ENCODE assay signal across 21 mouse cellular contexts in the genomic region with DNA sequence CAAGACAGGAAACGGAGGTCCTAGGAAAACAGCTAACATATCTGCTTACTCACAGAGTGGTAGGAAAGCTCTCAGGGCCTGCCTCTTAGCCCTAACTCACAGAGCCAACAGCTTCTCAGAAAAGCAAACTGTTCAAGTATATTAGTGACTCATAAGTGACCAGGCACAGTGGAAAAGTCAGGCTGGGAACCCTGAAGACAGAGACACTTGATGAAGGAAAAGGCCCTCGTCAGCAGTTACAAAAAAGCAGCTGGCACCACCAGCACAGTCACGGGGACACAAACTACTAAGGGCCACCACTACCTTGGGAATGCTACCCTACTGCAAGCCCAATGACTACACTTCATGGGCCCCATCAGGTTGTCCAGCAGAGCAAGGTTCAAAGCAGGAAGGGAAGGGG.
DNase-seq lines count a peak whose midpoint lies in the region; ATAC-seq lines count a peak whose summit lies in the region.
"Had no signal": no experiment of that assay in that cellular context is flagged by ENCODE, and none has a peak within 500 bp of the region (broad histone marks: within the 10 kb centered on the region; RNA-seq: fewer than 3 reads in every experiment).

No protein-coding gene starts in this region.

- no peaks in the 10 kb centered on the region for H3K9me3 ChIP-seq in hindbrain, embryonic 14.5 days (ENCODE audit: control insufficient read depth, low read length)
- H3K9me3 ChIP-seq: embryonic facial prominence, embryonic 10.5 days; forebrain, embryonic 13.5 days; heart, embryonic 13.5 days; hindbrain, embryonic 13.5 days; intestine, embryonic 15.5 days had no signal

- WGBS in hindbrain, embryonic 14.5 days = 74% methylated on average over 3 of the region's 3 CpGs

- H3K9ac ChIP-seq in hindbrain, embryonic 14.5 days = no peak overlapping the region
- H3K9ac ChIP-seq: forebrain, embryonic 13.5 days; forebrain, postnatal 0 days; heart, embryonic 13.5 days; hindbrain, embryonic 13.5 days; intestine, embryonic 15.5 days had no signal

- H3K4me2 ChIP-seq in hindbrain, embryonic 14.5 days (replicated peaks) = no peak overlapping the region
- H3K4me2 ChIP-seq: forebrain, embryonic 13.5 days; heart, embryonic 13.5 days; hindbrain, embryonic 13.5 days; intestine, embryonic 15.5 days had no signal

- H3K27me3 ChIP-seq in hindbrain, embryonic 14.5 days (ENCODE audit: control insufficient read depth, insufficient read depth, low read length) = no peaks in the 10 kb centered on the region
- H3K27me3 ChIP-seq: forebrain, embryonic 13.5 days; heart, embryonic 13.5 days; hindbrain, embryonic 13.5 days; intestine, embryonic 15.5 days; Patski had no signal

- DNase-seq in adrenal gland, adult 2 months = peak; percentile 58
- no peak for DNase-seq in adrenal gland, postnatal 25 days
- peak; percentile 76 for DNase-seq in heart, adult 11 months
- DNase-seq in heart, postnatal 4 days = no peak
- DNase-seq in adrenal gland, postnatal 36 days = peak; percentile 19 to 39
- peak; percentile 14 for DNase-seq in lung, postnatal 14 days
- DNase-seq in hindbrain, embryonic 14.5 days (ENCODE audit: low spot score) = no peak
- DNase-seq in embryo, embryonic 11 days = no peak
- DNase-seq: cerebellum, adult 8-10 months; cerebellum, postnatal 25 days; forebrain, postnatal 0 days; gastrocnemius, postnatal 14 days; heart, postnatal 10 days; kidney, adult 8-10 months had no signal

- peaks cover 41% of the 10 kb centered on the region for H3K4me1 ChIP-seq in hindbrain, embryonic 14.5 days (replicated peaks; ENCODE audit: control insufficient read depth, insufficient read depth, low read length)

- no peak for ATAC-seq in hindbrain, embryonic 14.5 days (ENCODE audit: low FRiP score)
- ATAC-seq: activated CD4-positive, CD25-positive, alpha-beta regulatory T cell, adult 4 months; forebrain, embryonic 13.5 days; forebrain, postnatal 0 days; intestine, embryonic 15.5 days; Patski had no signal

- H3K36me3 ChIP-seq in hindbrain, embryonic 14.5 days (replicated peaks; ENCODE audit: control insufficient read depth, insufficient read depth) = no peaks in the 10 kb centered on the region
- H3K36me3 ChIP-seq: heart, embryonic 13.5 days; hindbrain, embryonic 13.5 days; intestine, embryonic 15.5 days had no signal

- H3K4me3 ChIP-seq in hindbrain, embryonic 14.5 days (replicated peaks; ENCODE audit: low read length) = no peak overlapping the region
- H3K4me3 ChIP-seq: embryonic facial prominence, embryonic 10.5 days; forebrain, embryonic 13.5 days; heart, embryonic 13.5 days; hindbrain, embryonic 13.5 days; intestine, embryonic 15.5 days had no signal

- H3K27ac ChIP-seq in hindbrain, embryonic 14.5 days = no peak overlapping the region
- H3K27ac ChIP-seq: embryonic facial prominence, embryonic 10.5 days; forebrain, embryonic 13.5 days; heart, embryonic 13.5 days; hindbrain, embryonic 13.5 days; intestine, embryonic 15.5 days had no signal

Comparison
In these comparisons a context has a peak if more than half of its experiments do, and no peak if none do; other contexts are left out.
1. DNase-seq: peak in adrenal gland, adult 2 months (single experiment), heart, adult 11 months (single experiment), adrenal gland, postnatal 36 days (2 of 2) and lung, postnatal 14 days (single experiment); none in adrenal gland, postnatal 25 days (single experiment), heart, postnatal 4 days (single experiment), hindbrain, embryonic 14.5 days (single experiment) and embryo, embryonic 11 days (single experiment).